ENCODE assay signal across 10 mouse cellular contexts in the genomic region with DNA sequence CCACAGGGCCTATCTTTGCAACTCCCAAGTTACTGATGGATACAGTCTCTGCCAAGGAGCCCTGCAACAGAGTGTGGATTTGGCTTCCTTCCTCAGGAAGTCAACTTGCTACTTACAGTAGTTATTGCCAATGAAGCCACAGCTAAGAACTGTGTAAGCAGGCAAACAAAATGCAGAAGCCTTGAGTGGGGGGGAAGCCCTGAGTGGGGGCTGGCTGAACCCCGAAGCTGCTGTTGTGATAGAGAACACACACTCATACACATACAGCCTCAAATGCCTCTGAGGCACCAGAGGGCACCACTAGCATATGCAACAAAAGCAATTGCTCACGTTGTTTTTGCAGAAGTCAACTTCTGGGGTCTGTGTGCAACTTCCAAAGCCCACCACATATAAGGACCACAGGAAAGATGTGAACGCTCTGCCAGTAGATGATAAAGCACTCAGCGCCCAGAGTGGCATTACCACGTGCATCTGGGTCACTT. TPM values are rescaled to one million over a fixed set of nuclear protein-coding genes. Genes with fewer than 3 reads are reported as not detected.
DNase-seq lines count a peak whose midpoint lies in the region; ATAC-seq and TF ChIP-seq lines count a peak whose summit lies in the region.
"Had no signal": no experiment of that assay in that cellular context is flagged by ENCODE, and none has a peak within 500 bp of the region (broad histone marks: within the 10 kb centered on the region; RNA-seq: fewer than 3 reads in every experiment).

No protein-coding gene starts in this region.

- DNase-seq in NIH3T3 (ENCODE audit: low read depth) = peak; percentile 37
- DNase-seq in urinary bladder, postnatal 4 days (ENCODE audit: low spot score in 2 of 2) = no peak

- peaks cover 60% of the 10 kb centered on the region for H3K36me3 ChIP-seq in intestine, postnatal 0 days (ENCODE audit: control insufficient read depth, insufficient read depth)
- H3K36me3 ChIP-seq in intestine, embryonic 16.5 days (ENCODE audit: control insufficient read depth, insufficient read depth, low read length) = peaks cover 14% of the 10 kb centered on the region; the same call in 1 of the 2 replicates
- H3K36me3 ChIP-seq in heart, embryonic 13.5 days = peaks cover 100% of the 10 kb centered on the region
- H3K36me3 ChIP-seq in midbrain, embryonic 15.5 days (replicated peaks) = peaks cover 24% of the 10 kb centered on the region

- H3K4me3 ChIP-seq in intestine, postnatal 0 days (ENCODE audit: low read depth, low read length) = no peak overlapping the region
- H3K4me3 ChIP-seq in intestine, embryonic 16.5 days (ENCODE audit: low read length) = no peak overlapping the region
- H3K4me3 ChIP-seq in heart, embryonic 13.5 days = no peak overlapping the region
- H3K4me3 ChIP-seq in midbrain, embryonic 15.5 days = no peak overlapping the region
- H3K4me3 ChIP-seq: intestine, embryonic 15.5 days; limb, embryonic 15.5 days; neural tube, embryonic 13.5 days had no signal

- H3K4me1 ChIP-seq in intestine, postnatal 0 days (replicated peaks; ENCODE audit: control insufficient read depth, insufficient read depth, low read length) = no peaks in the 10 kb centered on the region
- no peaks in the 10 kb centered on the region; the same call in 1 of the 2 replicates for H3K4me1 ChIP-seq in intestine, embryonic 16.5 days (ENCODE audit: control insufficient read depth, insufficient read depth, low read length)
- peaks cover 41% of the 10 kb centered on the region for H3K4me1 ChIP-seq in heart, embryonic 13.5 days
- no peaks in the 10 kb centered on the region for H3K4me1 ChIP-seq in midbrain, embryonic 15.5 days
- H3K4me1 ChIP-seq: intestine, embryonic 15.5 days; neural tube, embryonic 13.5 days had no signal

- 75% methylated on average over 5 of the region's 5 CpGs for WGBS in intestine, postnatal 0 days
- 71% methylated on average over 5 of the region's 5 CpGs for WGBS in intestine, embryonic 16.5 days
- WGBS in heart, embryonic 13.5 days = 65% methylated on average over 5 of the region's 5 CpGs
- 86% methylated on average over 5 of the region's 5 CpGs for WGBS in midbrain, embryonic 15.5 days

- no peaks in the 10 kb centered on the region for H3K27me3 ChIP-seq in intestine, postnatal 0 days (replicated peaks; ENCODE audit: control insufficient read depth, insufficient read depth, low read length)
- no peaks in the 10 kb centered on the region for H3K27me3 ChIP-seq in intestine, embryonic 16.5 days (replicated peaks; ENCODE audit: control insufficient read depth, insufficient read depth, low read length)
- no peaks in the 10 kb centered on the region for H3K27me3 ChIP-seq in heart, embryonic 13.5 days (replicated peaks)
- H3K27me3 ChIP-seq in midbrain, embryonic 15.5 days (replicated peaks) = no peaks in the 10 kb centered on the region
- H3K27me3 ChIP-seq: intestine, embryonic 15.5 days; limb, embryonic 15.5 days; neural tube, embryonic 13.5 days had no signal

- H3K27ac ChIP-seq in intestine, postnatal 0 days (ENCODE audit: low read depth, low read length) = peak overlapping the region; percentile 15; the same call in 1 of the 2 replicates
- no peak overlapping the region for H3K27ac ChIP-seq in intestine, embryonic 16.5 days (ENCODE audit: low read length)
- peak overlapping the region; percentile 50 for H3K27ac ChIP-seq in heart, embryonic 13.5 days (replicated peaks)
- no peak overlapping the region for H3K27ac ChIP-seq in midbrain, embryonic 15.5 days
- H3K27ac ChIP-seq: intestine, embryonic 15.5 days; limb, embryonic 15.5 days; neural tube, embryonic 13.5 days had no signal

- no peak overlapping the region for H3K4me2 ChIP-seq in intestine, postnatal 0 days (replicated peaks; ENCODE audit: low read depth)
- no peak overlapping the region for H3K4me2 ChIP-seq in intestine, embryonic 16.5 days (ENCODE audit: low read depth, low read length)
- no peak overlapping the region for H3K4me2 ChIP-seq in heart, embryonic 13.5 days
- H3K4me2 ChIP-seq in midbrain, embryonic 15.5 days = no peak overlapping the region
- H3K4me2 ChIP-seq: intestine, embryonic 15.5 days; limb, embryonic 15.5 days; neural tube, embryonic 13.5 days had no signal

- H3K9ac ChIP-seq in intestine, postnatal 0 days (ENCODE audit: low read depth, low read length) = no peak overlapping the region
- H3K9ac ChIP-seq in intestine, embryonic 16.5 days (ENCODE audit: low read depth, low read length) = no peak overlapping the region
- no peak overlapping the region for H3K9ac ChIP-seq in heart, embryonic 13.5 days
- no peak overlapping the region for H3K9ac ChIP-seq in midbrain, embryonic 15.5 days
- H3K9ac ChIP-seq: intestine, embryonic 15.5 days; limb, embryonic 15.5 days; neural tube, embryonic 13.5 days had no signal

- no peak for ATAC-seq in intestine, postnatal 0 days
- no peak for ATAC-seq in intestine, embryonic 16.5 days
- no peak for ATAC-seq in heart, embryonic 13.5 days (ENCODE audit: extremely low read depth, insufficient number of reproducible peaks, low FRiP score, low TSS enrichment)
- peak; percentile 69 for ATAC-seq in megakaryocyte, adult 5-6 weeks (ENCODE audit: poor library complexity, severe bottlenecking)
- ATAC-seq in midbrain, embryonic 15.5 days (replicated peaks) = no peak
- ATAC-seq: intestine, embryonic 15.5 days had no signal

- H3K9me3 ChIP-seq in intestine, postnatal 0 days (ENCODE audit: control insufficient read depth) = no peaks in the 10 kb centered on the region
- H3K9me3 ChIP-seq in intestine, embryonic 16.5 days (ENCODE audit: control insufficient read depth, low read length) = no peaks in the 10 kb centered on the region
- H3K9me3 ChIP-seq in heart, embryonic 13.5 days = no peaks in the 10 kb centered on the region
- H3K9me3 ChIP-seq in midbrain, embryonic 15.5 days = no peaks in the 10 kb centered on the region
- H3K9me3 ChIP-seq: intestine, embryonic 15.5 days; limb, embryonic 15.5 days; neural tube, embryonic 13.5 days had no signal

- peak; percentile 69 for TF ChIP-seq CTCF in intestine, postnatal 0 days (IDR thresholded peaks at IDR 0.05; ENCODE audit: low read depth)

RNA-seq across cellular contexts. Expression of a gene that starts 38.5 kb away (rescaled TPM):
- polyA plus RNA-seq in intestine, postnatal 0 days (2015; fragmentation: Nextera tagmentation; extraction: Ambion mirVana) = 2.1 and 3.1 TPM in 2 replicates
- polyA plus RNA-seq in intestine, embryonic 16.5 days (2015; fragmentation: Nextera tagmentation; extraction: Ambion mirVana) = 0.31 and 0.32 TPM in 2 replicates
- 12.0 and 15.1 TPM in 2 replicates for polyA plus RNA-seq in heart, embryonic 13.5 days (2015; fragmentation: Nextera tagmentation; extraction: Ambion mirVana)
- total RNA-seq in megakaryocyte, adult 5-6 weeks (2015) = not detected in 2 replicates
- not detected in 2 replicates for total RNA-seq in megakaryocyte, adult 5-6 weeks (2017)
- not detected in 2 replicates for polyA plus RNA-seq in midbrain, embryonic 15.5 days (2015; fragmentation: Nextera tagmentation; extraction: Ambion mirVana)
- polyA plus RNA-seq: limb, embryonic 15.5 days; neural tube, embryonic 13.5 days had no signal

RNA-seq across cellular contexts. Expression of a gene that starts 55.3 kb away (rescaled TPM):
- polyA plus RNA-seq in intestine, postnatal 0 days (2015; fragmentation: Nextera tagmentation; extraction: Ambion mirVana) = 25.1 and 28.7 TPM in 2 replicates
- 26.6 and 36.2 TPM in 2 replicates for polyA plus RNA-seq in intestine, embryonic 16.5 days (2015; fragmentation: Nextera tagmentation; extraction: Ambion mirVana)
- polyA plus RNA-seq in heart, embryonic 13.5 days (2015; fragmentation: Nextera tagmentation; extraction: Ambion mirVana) = 142 and 143 TPM in 2 replicates
- 0.69 and 1.9 TPM in 2 replicates for total RNA-seq in megakaryocyte, adult 5-6 weeks (2015)
- total RNA-seq in megakaryocyte, adult 5-6 weeks (2017) = 3.7 and 5.7 TPM in 2 replicates
- polyA plus RNA-seq in midbrain, embryonic 15.5 days (2015; fragmentation: Nextera tagmentation; extraction: Ambion mirVana) = 10.8 and 11.2 TPM in 2 replicates

Comparison
In these comparisons a context has a peak if more than half of its experiments do, and no peak if none do; other contexts are left out.
1. H3K27ac ChIP-seq: peak in intestine, postnatal 0 days (single experiment) and heart, embryonic 13.5 days (single experiment); none in intestine, embryonic 16.5 days (single experiment) and midbrain, embryonic 15.5 days (single experiment).